Mouse (Mus musculus): ENCODE measurements at regions not wholly inside any gene's neighbourhood (a gene's known extent, or its start where the extent isn't known, plus 50 kb on each side); places are given as distances from the start of the nearest gene placed in this dataset.

- DNase-seq (ENCODE audit: low spot score): no peak
Measured at GRCm38 (mm10) chr3:41298776-41299175, 215.9 kb upstream of the Pgrmc2 start.

- DNase-seq (ENCODE audit: low spot score): no peak
Measured at GRCm38 (mm10) chr3:41296152-41296809, 213.4 kb upstream of the Pgrmc2 start.

DNA sequence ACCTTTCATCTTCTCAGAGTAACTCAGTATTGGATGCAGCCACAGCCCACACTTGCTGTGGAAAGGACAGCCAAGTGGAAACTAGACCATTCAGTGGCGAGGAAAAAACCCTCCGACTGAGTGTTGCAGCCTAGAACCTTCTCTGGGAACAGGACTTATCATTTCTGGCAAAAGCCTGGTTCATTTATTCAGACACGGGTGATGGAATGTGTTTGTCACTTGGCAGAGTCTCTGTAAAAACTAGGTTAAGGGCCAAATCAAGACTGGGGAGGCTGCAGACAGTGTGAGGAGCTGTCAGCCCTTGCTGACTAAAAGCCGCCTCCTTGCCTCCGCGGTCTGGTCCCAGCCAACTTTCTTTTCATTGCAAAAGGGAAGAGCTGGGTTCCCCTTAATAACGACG lies 212.3 kb upstream of the Pgrmc2 start:
- DNase-seq (ENCODE audit: low spot score): no peak

GRCm38 (mm10) chr3:41290535-41291307 lies 207.9 kb upstream of the Pgrmc2 start:
- DNase-seq (ENCODE audit: low spot score): no peak

DNA sequence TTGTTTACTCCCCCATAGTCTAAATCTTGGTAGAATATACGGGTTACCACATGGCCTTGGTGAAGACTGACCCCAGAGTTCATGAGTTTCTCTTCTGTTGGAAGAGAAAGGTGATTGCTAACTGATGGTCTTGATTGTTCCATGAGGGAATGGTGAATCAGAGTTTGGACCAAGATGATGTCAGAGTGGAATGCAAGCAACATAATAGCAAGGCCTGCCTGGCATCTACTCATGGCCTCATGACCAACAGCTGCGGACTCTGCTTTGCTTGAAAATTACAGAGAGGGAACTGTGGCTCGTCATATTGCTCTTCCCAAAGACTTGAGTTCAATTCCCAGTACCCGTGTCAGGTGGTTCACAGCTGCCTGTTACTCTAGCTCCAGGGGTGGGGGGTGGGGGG lies 205.9 kb upstream of the Pgrmc2 start:
- no peak for DNase-seq (ENCODE audit: low spot score)

DNA sequence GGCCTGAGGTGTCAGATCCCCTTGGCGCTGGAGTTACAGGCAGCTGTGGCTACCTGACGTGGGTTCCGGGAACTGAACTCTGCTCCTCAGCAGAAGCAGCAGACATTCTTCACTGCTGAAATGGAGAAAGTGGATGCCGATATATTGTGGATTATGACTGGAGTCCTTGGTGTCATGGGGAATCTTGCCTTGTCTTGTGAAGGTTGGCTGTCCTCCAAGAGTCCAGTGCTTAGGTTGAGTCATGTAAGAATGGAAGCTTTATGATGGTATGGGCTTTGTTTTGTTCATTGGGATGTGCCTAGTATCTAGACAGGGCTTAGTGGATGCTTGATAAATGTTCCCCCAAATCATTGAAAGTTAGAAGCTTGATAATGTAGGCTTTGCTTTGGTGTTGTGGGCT lies 205.2 kb upstream of the Pgrmc2 start:
- DNase-seq (ENCODE audit: low spot score): no peak

DNA sequence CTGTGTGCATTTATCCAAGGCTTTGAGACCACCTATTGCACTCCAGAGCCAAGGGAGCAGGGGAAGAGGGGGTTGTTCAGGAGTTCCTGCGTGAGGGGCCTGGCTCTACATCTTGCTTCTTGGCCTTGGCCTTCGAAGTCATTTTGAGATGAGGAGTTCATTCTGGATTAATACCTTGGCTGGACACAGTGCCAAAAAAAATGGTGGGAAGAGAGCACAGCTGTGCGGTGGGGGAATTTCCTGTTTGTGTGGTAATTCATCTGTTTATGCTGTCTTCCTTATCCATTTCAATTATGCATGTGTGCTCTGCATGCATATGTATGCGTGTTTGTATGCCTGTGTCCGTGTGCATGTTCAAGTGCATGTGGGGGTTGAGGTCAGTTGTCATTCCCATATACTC lies 202.5 kb upstream of the Pgrmc2 start:
- no peak for DNase-seq (ENCODE audit: low spot score)

- DNase-seq (ENCODE audit: low spot score): no peak
Measured at GRCm38 (mm10) chr3:41284897-41285296, 202.1 kb upstream of the Pgrmc2 start.

GRCm38 (mm10) chr3:41282431-41283037 lies 199.7 kb upstream of the Pgrmc2 start:
- DNase-seq (ENCODE audit: low spot score): no peak

DNA sequence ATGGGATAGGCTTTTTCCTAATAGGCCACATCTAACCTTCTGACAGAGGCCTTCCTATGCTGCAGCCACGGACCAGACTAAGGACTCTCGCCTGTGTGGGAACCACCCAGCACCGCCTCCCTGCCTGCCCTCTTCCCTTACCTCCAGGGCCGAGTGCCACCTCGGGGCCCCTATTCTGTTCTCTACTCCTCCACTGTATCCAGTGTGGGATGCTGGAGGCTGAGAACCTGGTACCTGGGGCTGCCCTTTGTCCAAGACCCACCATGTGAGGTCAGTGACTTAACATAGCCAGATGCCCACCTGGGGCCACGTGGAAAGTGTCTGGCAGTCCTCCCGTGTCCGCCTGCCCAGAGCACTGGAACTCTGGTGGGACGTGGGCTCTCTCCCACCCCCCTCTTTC lies 193.2 kb upstream of the Pgrmc2 start:
- DNase-seq (ENCODE audit: low spot score): no peak

DNA sequence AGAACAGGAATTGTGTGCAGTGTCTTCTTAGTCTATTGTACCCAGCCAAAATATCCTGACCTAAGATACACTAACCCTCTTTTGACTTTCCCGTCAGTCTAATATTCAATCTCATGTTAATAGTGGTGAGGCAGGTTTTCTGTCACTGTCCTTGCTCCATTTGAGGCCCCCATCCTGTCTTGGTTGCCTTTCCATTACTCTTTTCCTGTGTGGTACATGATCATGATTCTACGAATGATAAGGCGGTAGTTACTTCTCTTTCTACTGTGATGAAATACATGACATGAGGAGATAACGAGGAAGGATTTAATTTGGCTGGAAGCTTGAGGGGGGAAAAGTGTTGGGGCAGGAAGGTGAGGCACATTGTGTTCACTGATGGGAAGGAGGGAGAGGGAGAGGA lies 185.7 kb upstream of the Pgrmc2 start:
- DNase-seq (ENCODE audit: low spot score): no peak

GRCm38 (mm10) chr3:41266216-41266615 lies 183.4 kb upstream of the Pgrmc2 start:
- DNase-seq (ENCODE audit: low spot score): no peak

- DNase-seq (ENCODE audit: low spot score): no peak
Measured at GRCm38 (mm10) chr3:41265399-41265798, 182.6 kb upstream of the Pgrmc2 start.

DNA sequence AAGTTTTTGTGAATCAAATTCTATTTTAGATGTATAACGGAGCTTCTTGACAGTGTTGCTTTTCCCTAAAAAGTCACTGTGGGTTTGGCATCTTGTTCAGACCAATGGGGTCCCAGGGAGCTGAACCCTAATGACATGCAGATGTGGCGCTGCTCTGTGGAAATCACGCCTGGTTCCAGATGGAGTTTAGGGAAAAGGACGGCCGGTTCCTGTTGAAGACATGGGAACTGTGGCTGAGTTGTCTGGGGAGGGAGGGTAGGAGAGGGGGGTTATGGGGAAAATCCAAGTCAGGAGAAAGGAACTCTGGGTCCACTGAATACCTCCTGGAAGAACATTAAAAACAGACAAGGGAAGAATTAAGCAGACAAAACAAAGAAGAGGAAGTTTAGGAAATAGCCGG lies 175.4 kb upstream of the Pgrmc2 start:
- DNase-seq (ENCODE audit: low spot score): no peak

- DNase-seq (ENCODE audit: low spot score): no peak
Measured at GRCm38 (mm10) chr3:41244960-41245359, 162.1 kb upstream of the Pgrmc2 start.

DNA sequence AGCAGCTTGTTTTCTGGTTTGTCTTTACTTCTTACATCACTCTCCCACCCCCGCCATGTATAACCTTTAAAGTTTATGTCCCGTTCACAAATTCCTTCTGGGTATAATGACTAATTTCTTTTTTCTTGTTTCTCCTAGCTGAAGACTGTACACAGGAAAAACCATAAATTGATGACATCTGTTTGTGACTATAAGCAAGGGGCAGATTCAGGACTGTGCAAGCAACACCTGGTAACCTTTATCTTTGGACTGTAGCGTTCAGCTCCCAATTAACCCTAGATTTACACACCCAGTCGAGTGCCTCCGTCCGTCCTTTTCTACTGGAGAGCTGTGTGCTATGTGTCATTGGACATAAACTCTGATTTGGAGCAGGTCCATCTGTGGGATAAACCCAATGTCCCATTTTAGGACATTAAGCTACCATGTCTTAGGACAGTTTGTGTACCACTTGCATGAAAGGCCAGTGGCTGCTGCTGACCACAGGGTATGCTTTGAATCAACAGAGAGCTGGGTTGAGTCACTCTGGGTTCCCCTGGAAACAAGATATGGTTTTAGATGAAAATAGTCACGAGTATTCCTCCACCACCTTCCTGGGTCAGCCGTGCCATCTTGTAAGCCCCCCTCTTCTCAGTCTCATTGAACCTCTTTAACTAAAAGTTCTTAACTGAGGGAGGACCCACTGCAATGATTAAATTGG lies 159.2 kb upstream of the Pgrmc2 start:
- no peak for DNase-seq (ENCODE audit: low spot score)

DNA sequence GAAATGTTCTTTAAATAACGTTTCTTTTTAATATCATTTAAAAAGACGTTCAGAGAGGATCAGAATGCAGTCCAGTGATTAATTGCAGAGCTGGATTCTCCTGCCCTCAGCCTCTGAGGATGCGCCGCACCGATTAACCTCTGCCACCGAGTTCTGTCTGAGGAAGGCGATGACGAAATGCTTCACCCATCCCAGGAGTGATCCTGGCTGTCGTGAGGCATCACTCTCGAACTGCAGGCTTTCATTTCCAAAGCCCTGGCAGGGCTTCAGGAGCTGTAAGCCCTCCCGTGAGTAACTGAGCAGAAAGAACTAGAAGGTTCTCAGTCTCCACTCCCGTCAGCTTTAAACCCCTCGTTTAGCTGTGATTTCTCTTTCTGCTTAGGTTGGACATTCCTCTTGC lies 157.0 kb upstream of the Pgrmc2 start:
- no peak for DNase-seq (ENCODE audit: low spot score)

DNA sequence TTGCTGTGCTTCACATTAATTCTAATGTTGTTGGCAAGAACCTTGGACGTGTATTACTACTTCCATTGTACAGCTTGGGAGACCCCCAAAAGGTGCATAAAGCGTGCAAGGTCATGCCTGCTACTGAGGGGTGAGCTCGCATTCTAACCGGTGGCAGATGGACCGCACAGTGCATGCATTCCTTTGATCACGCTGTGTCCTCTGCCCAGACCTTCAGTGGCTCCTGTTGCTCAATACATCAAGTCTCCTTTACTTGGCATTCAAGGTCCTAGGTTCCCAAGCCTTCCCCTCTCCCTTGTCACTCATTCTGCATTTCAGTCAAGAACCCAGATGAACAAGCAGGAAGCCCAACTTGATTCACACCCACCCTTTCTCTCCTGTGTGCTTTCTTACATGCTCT lies 156.4 kb upstream of the Pgrmc2 start:
- no peak for DNase-seq (ENCODE audit: low spot score)

GRCm38 (mm10) chr3:41238046-41238445 lies 155.2 kb upstream of the Pgrmc2 start:
- DNase-seq (ENCODE audit: low spot score): no peak

- no peak for DNase-seq (ENCODE audit: low spot score)
Measured at GRCm38 (mm10) chr3:41235610-41236009, 152.8 kb upstream of the Pgrmc2 start.

DNA sequence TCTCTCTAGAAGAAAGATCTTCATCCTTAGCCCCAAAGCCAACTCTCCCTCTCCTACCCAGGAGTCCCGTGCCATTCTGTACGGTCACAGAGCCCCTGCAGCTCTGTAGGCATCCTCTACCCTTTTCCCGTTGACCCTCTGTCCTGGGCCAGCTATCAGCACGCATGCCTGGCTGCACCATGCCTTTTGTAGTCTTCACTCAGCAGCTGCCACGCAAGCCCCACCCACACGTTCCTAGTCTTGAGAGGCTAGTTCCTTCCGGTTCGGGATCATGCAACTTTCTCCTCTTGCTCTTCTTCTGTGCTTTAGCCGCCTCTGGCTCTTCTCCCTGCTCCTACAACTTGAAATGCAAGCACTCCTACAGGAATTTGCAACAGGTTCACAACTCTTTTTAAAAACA lies 152.1 kb upstream of the Pgrmc2 start:
- peak; percentile 5 for DNase-seq (ENCODE audit: low spot score)

DNA sequence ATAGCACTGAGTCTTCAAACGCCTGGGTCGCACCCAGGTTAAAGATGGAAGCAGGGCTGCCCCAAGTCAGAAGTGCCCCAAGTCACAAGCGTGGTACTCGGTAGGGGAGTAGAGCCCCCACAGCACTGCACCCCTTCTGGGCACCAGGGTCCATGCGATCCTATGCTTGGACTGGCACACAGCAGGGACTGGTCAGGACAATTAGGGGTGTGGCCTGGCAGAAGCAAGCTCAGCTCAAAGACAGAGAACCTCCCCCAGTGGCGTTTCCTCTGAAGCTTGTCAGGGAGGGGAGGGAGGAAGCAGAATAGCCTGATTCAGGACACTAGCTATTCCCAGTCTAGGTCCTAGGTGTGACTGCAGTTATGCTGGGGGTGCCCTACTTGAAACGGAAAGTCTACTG lies 151.3 kb upstream of the Pgrmc2 start:
- no peak for DNase-seq (ENCODE audit: low spot score)

- no peak for DNase-seq (ENCODE audit: low spot score)
Measured at GRCm38 (mm10) chr3:41233439-41233838, 150.6 kb upstream of the Pgrmc2 start.
